Mouse (Mus musculus): ENCODE measurements around the gene Top2b. TPM values are rescaled to one million over a fixed set of nuclear protein-coding genes. Genes with fewer than 3 reads are reported as not detected.

Top2b gene
- total RNA-seq, 2 experiments from 2014 or later, result 70.8 to 82.3 TPM

Other genes starting within 250 kb of the Top2b start
- gene Ngly1, start 115.9 kb upstream of the Top2b start, total RNA-seq (2021), result 10 to 100 TPM; 30.1 to 31.4 TPM
- 10 to 100 TPM in 1 of 2 experiments, 1 to 10 TPM in 1; 9.5 to 11.6 TPM for gene Oxsm, start 115.4 kb upstream of the Top2b start, total RNA-seq (2021)